Mouse (Mus musculus) CH12.LX (cell line): Measurements from ENCODE around the gene Stub1. TPM values are rescaled to one million over a fixed set of nuclear protein-coding genes. Genes with fewer than 3 reads are reported as not detected.

Experiments used
- DNase-seq: peaks from one replicate; pipeline ENCODE4 v3.0.0-alpha.2; 2013; ENCODE audit errors: extremely low read depth
- H3K27ac ChIP-seq: 2 replicates; pipeline ENCODE4 v1.5.1; 2012; ENCODE audit warnings: low read depth, mild to moderate bottlenecking, control low read depth, moderate library complexity; ENCODE audit not compliant: insufficient read depth
- H3K27me3 ChIP-seq: replicated peaks from 2 replicates; pipeline ENCODE3; 2012; ENCODE audit warnings: inconsistent platforms
- H3K36me3 ChIP-seq, 2 experiments: replicated peaks in 1 of 2; 2 replicates each; pipeline versions ENCODE3 to v1.6.1; 2012; ENCODE audit warnings: inconsistent platforms in 1 of 2, low read length in 1 of 2, mild to moderate bottlenecking in 1 of 2, mixed read lengths in 1 of 2, moderate library complexity in 1 of 2; ENCODE audit not compliant: control insufficient read depth in 1 of 2, insufficient read depth in 1 of 2
- H3K4me1 ChIP-seq, 2 experiments: 2 replicates each; pipeline ENCODE4 v1.6.1; 2012; ENCODE audit warnings: inconsistent platforms in 1 of 2, moderate library complexity in 1 of 2; ENCODE audit not compliant: insufficient read depth in 2 of 2, control insufficient read depth in 1 of 2
- H3K4me2 ChIP-seq: 2 replicates; pipeline ENCODE4 v1.6.1; 2012; ENCODE audit warnings: low read depth, mild to moderate bottlenecking, control low read depth; ENCODE audit not compliant: poor library complexity, insufficient read depth, severe bottlenecking
- H3K4me3 ChIP-seq, 3 experiments: fragments of 150-350 bp in 1 of 3; sonication (generic) in 1 of 3; replicated peaks in 1 of 3; 2 replicates each; pipeline versions ENCODE3 to v1.5.1; 2011 to 2012; ENCODE audit warnings: low read depth in 2 of 3, low read length in 2 of 3, mild to moderate bottlenecking in 2 of 3, moderate library complexity in 2 of 3, control low read depth in 1 of 3, improper control_type of control experiment in 1 of 3, inconsistent platforms in 1 of 3, mixed read lengths in 1 of 3; ENCODE audit not compliant: poor library complexity in 1 of 3
- H3K79me2 ChIP-seq: replicated peaks from 2 replicates; pipeline ENCODE4 v1.6.1; 2012; ENCODE audit warnings: mild to moderate bottlenecking, moderate library complexity; ENCODE audit not compliant: control insufficient read depth, poor library complexity, insufficient read depth, severe bottlenecking; ENCODE audit errors: extremely low read depth
- H3K9ac ChIP-seq: 2 replicates; pipeline ENCODE4 v1.6.1; 2012; ENCODE audit warnings: low read depth, mild to moderate bottlenecking, control low read depth, moderate library complexity; ENCODE audit not compliant: insufficient read depth
- H3K9me3 ChIP-seq: replicated peaks from 2 replicates; pipeline ENCODE3; 2012; ENCODE audit warnings: low read length, inconsistent platforms, mixed read lengths
- BHLHE40 ChIP-seq: IDR thresholded peaks from 2 replicates; pipeline ENCODE4 v1.6.1; 2011; ENCODE audit warnings: mild to moderate bottlenecking, low read depth, low read length, improper control_type of control experiment
- CHD1 ChIP-seq: IDR thresholded peaks from 2 replicates; pipeline ENCODE4 v1.6.1; 2012; ENCODE audit warnings: low read depth, low read length, improper control_type of control experiment, inconsistent platforms
- CHD2 ChIP-seq: IDR thresholded peaks from 2 replicates; pipeline ENCODE4 v1.6.1; 2011; ENCODE audit warnings: low read length, improper control_type of control experiment
- CTCF ChIP-seq, 2 experiments: IDR thresholded peaks in 1 of 2; conservative IDR thresholded peaks in 1 of 2; 2 replicates each; pipeline ENCODE4 v1.5.1; 2011 to 2012; ENCODE audit warnings: low read depth in 2 of 2, low read length in 2 of 2, improper control_type of control experiment in 1 of 2, inconsistent platforms in 1 of 2, mild to moderate bottlenecking in 1 of 2, moderate library complexity in 1 of 2
- E2F4 ChIP-seq: IDR thresholded peaks from 2 replicates; pipeline ENCODE4 v1.6.1; 2011; ENCODE audit warnings: low read depth, low read length, improper control_type of control experiment; ENCODE audit not compliant: insufficient replicate concordance
- ELF1 ChIP-seq: IDR thresholded peaks from 2 replicates; pipeline ENCODE4 v1.6.1; 2014; ENCODE audit warnings: low read depth, mild to moderate bottlenecking, inconsistent platforms, low read length, improper control_type of control experiment
- EP300 ChIP-seq: IDR thresholded peaks from 2 replicates; pipeline ENCODE4 v1.6.1; 2011; ENCODE audit warnings: low read length, improper control_type of control experiment
- GABPA ChIP-seq: IDR thresholded peaks from 2 replicates; pipeline ENCODE4 v1.6.1; 2012; ENCODE audit warnings: low read depth, low read length, improper control_type of control experiment, inconsistent platforms; ENCODE audit not compliant: insufficient replicate concordance
- HCFC1 ChIP-seq: IDR thresholded peaks from 2 replicates; pipeline ENCODE4 v1.6.1; 2012; ENCODE audit warnings: low read depth, mild to moderate bottlenecking, inconsistent platforms, low read length, improper control_type of control experiment
- IRF4 ChIP-seq: IDR thresholded peaks from 2 replicates; pipeline ENCODE4 v1.6.1; 2014; ENCODE audit warnings: low read depth, mild to moderate bottlenecking, inconsistent platforms, low read length, improper control_type of control experiment
- KAT2A ChIP-seq: IDR thresholded peaks from 2 replicates; pipeline ENCODE4 v1.6.1; 2012; ENCODE audit warnings: low read length, improper control_type of control experiment, inconsistent platforms; ENCODE audit not compliant: insufficient replicate concordance
- MAFK ChIP-seq: IDR thresholded peaks from 2 replicates; pipeline ENCODE4 v1.6.1; 2011; ENCODE audit warnings: low read length, improper control_type of control experiment; ENCODE audit not compliant: insufficient replicate concordance
- MAX ChIP-seq: IDR thresholded peaks from 2 replicates; pipeline ENCODE4 v1.6.1; 2011; ENCODE audit warnings: low read length, improper control_type of control experiment
- MAZ ChIP-seq: IDR thresholded peaks from 2 replicates; pipeline ENCODE4 v1.6.1; 2012; ENCODE audit warnings: low read depth, mild to moderate bottlenecking, inconsistent platforms, low read length, improper control_type of control experiment, moderate library complexity
- MYC ChIP-seq: IDR thresholded peaks from 2 replicates; pipeline ENCODE4 v1.6.1; 2011; ENCODE audit warnings: low read depth, mild to moderate bottlenecking, improper control_type of control experiment, low read length
- NELFE ChIP-seq: IDR thresholded peaks from 2 replicates; pipeline ENCODE4 v1.6.1; 2011; ENCODE audit warnings: low read depth, low read length, improper control_type of control experiment
- POLR2A ChIP-seq: IDR thresholded peaks from 2 replicates; pipeline ENCODE4 v1.6.1; 2011; ENCODE audit warnings: low read depth, mild to moderate bottlenecking, improper control_type of control experiment, low read length
- POLR2AphosphoS2 ChIP-seq: IDR thresholded peaks from 2 replicates; pipeline ENCODE4 v1.6.1; 2011; ENCODE audit warnings: low read depth, low read length, improper control_type of control experiment
- RAD21 ChIP-seq: IDR thresholded peaks from 2 replicates; pipeline ENCODE4 v1.6.1; 2011; ENCODE audit warnings: low read depth, mild to moderate bottlenecking, low read length, improper control_type of control experiment, moderate library complexity
- SIN3A ChIP-seq: IDR thresholded peaks from 2 replicates; pipeline ENCODE4 v1.6.1; 2012; ENCODE audit warnings: low read length, improper control_type of control experiment, inconsistent platforms
- SMC3 ChIP-seq: IDR thresholded peaks from 2 replicates; pipeline ENCODE4 v1.6.1; 2011; ENCODE audit warnings: low read depth, low read length, improper control_type of control experiment
- TCF12 ChIP-seq: IDR thresholded peaks from 2 replicates; pipeline ENCODE4 v1.6.1; 2014; ENCODE audit warnings: low read depth, mild to moderate bottlenecking, inconsistent platforms, low read length, improper control_type of control experiment
- USF1 ChIP-seq: IDR thresholded peaks from 2 replicates; pipeline ENCODE4 v1.6.1; 2014; ENCODE audit warnings: low read depth, mild to moderate bottlenecking, inconsistent platforms, low read length, improper control_type of control experiment
- ZKSCAN1 ChIP-seq: IDR thresholded peaks from 2 replicates; pipeline ENCODE4 v1.6.1; 2012; ENCODE audit warnings: low read depth, inconsistent platforms, low read length, improper control_type of control experiment, borderline replicate concordance
- ZMIZ1 ChIP-seq: IDR thresholded peaks from 2 replicates; pipeline ENCODE4 v1.6.1; 2012; ENCODE audit warnings: low read depth, mild to moderate bottlenecking, inconsistent platforms, low read length, improper control_type of control experiment
- dilution Hi-C: fragments of 300-500 bp; cut with MboI; formaldehyde crosslinking; loops from 2 replicates; pipeline ENCODE4 v1.14.3; 2020; ENCODE audit warnings: low sequenced_read_pairs; ENCODE audit not compliant: extremely low pct_unique_long_range_greater_than_20kb, extremely low pct_ligation_motif_present
- in situ Hi-C: fragments of 300-500 bp; cut with MboI; formaldehyde crosslinking; loops from 3 replicates; pipeline ENCODE4 v1.14.3; 2019; ENCODE audit warnings: low sequenced_read_pairs, low pct_ligation_motif_present, low pct_unique_long_range_greater_than_20kb, mixed read lengths
- polyA plus RNA-seq: library from polyadenylated mRNA; unstranded; fragments of >175 nt; gene quantifications from 2 replicates; pipeline ENCODE4 v1.2.1, GENCODE M21; 2012; ENCODE audit warnings: low read depth; ENCODE audit not compliant: insufficient read length
- total RNA-seq, 2 experiments: library from RNA; depleted of rRNA; stranded (reverse); fragments of 300-350 nt in 1 of 2; fragments of >200 nt in 1 of 2; gene quantifications; 2 replicates each; pipeline ENCODE4 v1.2.3; 2012 to 2014

Stub1 gene
- total RNA-seq (2012; rRNA removed) (98.3 and 107 TPM in 2 replicates), total RNA-seq (2014; rRNA removed) (60.4 and 62.9 TPM in 2 replicates), polyA plus RNA-seq (84.8 and 87.1 TPM in 2 replicates)

- no peak for TF ChIP-seq E2F4
- 0 out of 2 replicates have a peak, but pooled peaks have one; percentile 5 for TF ChIP-seq POLR2AphosphoS2
- 0 out of 2 replicates have a peak, but pooled peaks have one; percentile 5 for TF ChIP-seq CHD2
- TF ChIP-seq, all 38 proteins: peak for 2
- H3K9me3 ChIP-seq: no peaks in the 10 kb centered on the region
- in situ Hi-C loops: no loop called here
- H3K36me3 ChIP-seq: peaks cover 53 to 77% of the 10 kb centered on the region in 2 experiments
- peak within 1 kb of the TSS; percentile 71 to 81 (median 81) for H3K4me3 ChIP-seq
- peak; percentile 58 for DNase-seq
- H3K79me2 ChIP-seq: peaks cover 14% of the 10 kb centered on the region
- H3K27me3 ChIP-seq: no peaks in the 10 kb centered on the region
- dilution Hi-C loops: no loop called here
- H3K4me1 ChIP-seq: peaks cover 18 to 42% of the 10 kb centered on the region in 2 experiments
- peak within 1 kb of the TSS; percentile 85 for H3K4me2 ChIP-seq
- H3K27ac ChIP-seq: peak within 1 kb of the TSS; percentile 47
- H3K9ac ChIP-seq: peak within 1 kb of the TSS; percentile 90
Observed at GRCm38 (mm10) chr17:25833291-25833663, at the start of gene Stub1. Stub1 (minus strand) TSS chr17:25833404.

GRCm38 (mm10) chr17:25882306-25882705, 49.1 kb upstream of the Stub1 start:
- H3K9ac ChIP-seq: no peak overlapping the region
- in situ Hi-C loops: loop anchor here (5.0 kb wide), 3 partner anchors 35 to 210 kb away; partner anchors contain the start of genes Decr2 and Rab40c
- peaks cover 0 to 5% of the 10 kb centered on the region in 2 experiments; a peak in 1 of 4 replicates for H3K4me1 ChIP-seq
- H3K27me3 ChIP-seq: no peaks in the 10 kb centered on the region
- no peaks in the 10 kb centered on the region for H3K79me2 ChIP-seq
- no peaks in the 10 kb centered on the region for H3K9me3 ChIP-seq
- no peak for TF ChIP-seq MAZ
- TF ChIP-seq NELFE: no peak
- no peak for TF ChIP-seq USF1
- TF ChIP-seq KAT2A: no peak
- TF ChIP-seq E2F4: no peak
- TF ChIP-seq ZKSCAN1: no peak
- TF ChIP-seq MAX: no peak
- no peak for TF ChIP-seq BHLHE40
- TF ChIP-seq GABPA: no peak
- TF ChIP-seq MAFK: no peak
- TF ChIP-seq ELF1: no peak
- TF ChIP-seq HCFC1: no peak
- no peak for TF ChIP-seq EP300
- TF ChIP-seq ZMIZ1: 0 out of 2 replicates have a peak, but pooled peaks have one; percentile 29
- TF ChIP-seq SMC3: no peak
- TF ChIP-seq RAD21: no peak
- TF ChIP-seq IRF4: no peak
- TF ChIP-seq POLR2AphosphoS2: 0 out of 2 replicates have a peak, but pooled peaks have one; percentile 27
- no peak for TF ChIP-seq SIN3A
- 0 out of 2 replicates have a peak, but pooled peaks have one; percentile 24 for TF ChIP-seq POLR2A
- TF ChIP-seq CTCF (conservative IDR thresholded peaks at IDR 0.05 in 1 of 2, IDR thresholded peaks at IDR 0.05 in 1 of 2; ENCODE audit: low read depth in 2 of 2, low read length in 2 of 2): no peak
- no peak for TF ChIP-seq MYC
- no peak for TF ChIP-seq CHD1
- TF ChIP-seq TCF12: no peak
- TF ChIP-seq, all 38 proteins: peak for 3
- Histone ChIP-seq H3K27ac (no peak overlapping the region), H3K4me2 (no peak overlapping the region), H3K36me3 (peaks cover 61 to 97% of the 10 kb centered on the region in 2 experiments), H3K4me3 (no peak overlapping the region)
- dilution Hi-C loops: no loop called here
- DNase-seq: no peak
